Mouse (Mus musculus) naive thymus-derived CD4-positive, alpha-beta T cell, adult 2 months (primary cell): ENCODE measurements around the gene Pde6c.

Source experiments
- DNase-seq: peaks from one replicate; pipeline ENCODE4 v3.0.0-alpha.2; 2011; ENCODE audit warnings: low read depth

Pde6c gene

DNA sequence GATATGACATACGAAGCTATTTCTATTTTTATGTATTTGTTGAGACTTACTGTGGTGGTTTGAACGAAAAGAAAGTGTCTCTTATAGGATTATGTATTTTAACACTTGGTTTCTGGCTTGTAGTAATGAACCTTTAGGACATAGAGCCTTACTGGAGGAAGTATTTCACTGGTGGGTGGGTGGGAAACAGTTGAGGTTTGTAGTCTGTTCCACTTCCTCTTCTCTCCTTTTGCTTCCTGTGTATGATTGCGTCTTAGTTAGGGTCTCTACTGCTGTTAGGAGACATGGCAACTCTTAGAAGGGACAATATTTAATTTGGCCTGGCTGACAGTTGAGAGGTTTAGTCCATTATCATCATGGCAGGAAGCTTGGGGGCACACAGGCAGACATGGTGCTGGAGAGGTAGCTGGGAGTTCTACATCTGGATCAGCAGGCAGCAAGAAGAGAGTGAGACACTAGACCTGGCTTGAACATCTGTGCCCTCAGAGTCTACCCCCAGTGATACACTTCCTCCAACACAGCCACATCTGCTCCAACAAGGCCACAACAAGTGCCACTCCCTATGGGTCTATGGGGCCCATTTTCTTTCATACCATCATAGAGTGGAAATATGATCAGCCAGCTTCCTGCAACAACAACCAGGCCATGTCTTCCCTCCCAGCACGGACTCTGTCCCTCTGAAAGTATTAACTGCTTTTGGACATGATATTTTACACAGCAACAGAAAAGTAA lies 11.1 kb downstream of the Pde6c start:
- peak; percentile 1 for DNase-seq

GRCm38 (mm10) chr19:38156243-38156642 lies 23.7 kb downstream of the Pde6c start:
- DNase-seq, result no peak

- DNase-seq, result no peak
Measured at GRCm38 (mm10) chr19:38161648-38162354, 29.2 kb downstream of the Pde6c start.

DNA sequence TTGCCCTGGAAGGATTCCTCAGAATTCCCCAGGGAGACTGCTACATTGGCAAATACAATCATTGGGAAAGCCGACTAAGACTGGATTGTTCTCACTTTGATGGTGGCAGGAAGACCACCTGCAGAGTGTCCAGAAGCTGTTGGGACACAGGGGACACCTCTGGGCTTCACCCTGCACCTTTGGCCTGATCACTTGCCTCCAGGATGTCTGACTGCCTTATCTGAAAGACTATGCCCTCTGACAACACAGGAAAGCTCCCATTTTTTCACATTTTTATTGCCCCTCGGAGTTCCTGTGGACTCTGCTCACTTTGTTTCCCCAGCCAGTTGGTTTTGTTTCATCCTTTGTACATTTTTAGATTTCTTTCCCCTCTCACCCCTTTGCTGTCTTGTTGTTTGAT lies 32.1 kb downstream of the Pde6c start:
- DNase-seq, result no peak

DNA sequence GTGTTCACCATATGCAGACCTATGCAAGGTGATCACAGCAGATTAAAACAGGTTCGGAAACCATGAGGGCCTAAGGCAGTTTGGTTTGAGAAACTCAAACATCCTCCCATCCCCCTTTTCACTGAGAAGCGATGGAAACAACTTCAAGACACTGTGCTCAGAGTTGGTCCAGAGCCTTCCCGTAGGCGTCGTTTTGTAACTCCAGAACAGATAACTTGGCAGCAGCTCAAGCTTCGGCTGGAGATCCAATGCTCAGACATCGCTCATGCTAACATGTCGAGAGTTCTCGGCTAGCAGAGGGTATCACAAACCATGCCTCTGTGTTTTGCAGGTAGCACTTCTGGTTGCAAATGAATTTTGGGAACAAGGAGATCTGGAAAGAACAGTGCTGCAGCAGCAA lies 47.1 kb downstream of the Pde6c start:
- no peak for DNase-seq

DNA sequence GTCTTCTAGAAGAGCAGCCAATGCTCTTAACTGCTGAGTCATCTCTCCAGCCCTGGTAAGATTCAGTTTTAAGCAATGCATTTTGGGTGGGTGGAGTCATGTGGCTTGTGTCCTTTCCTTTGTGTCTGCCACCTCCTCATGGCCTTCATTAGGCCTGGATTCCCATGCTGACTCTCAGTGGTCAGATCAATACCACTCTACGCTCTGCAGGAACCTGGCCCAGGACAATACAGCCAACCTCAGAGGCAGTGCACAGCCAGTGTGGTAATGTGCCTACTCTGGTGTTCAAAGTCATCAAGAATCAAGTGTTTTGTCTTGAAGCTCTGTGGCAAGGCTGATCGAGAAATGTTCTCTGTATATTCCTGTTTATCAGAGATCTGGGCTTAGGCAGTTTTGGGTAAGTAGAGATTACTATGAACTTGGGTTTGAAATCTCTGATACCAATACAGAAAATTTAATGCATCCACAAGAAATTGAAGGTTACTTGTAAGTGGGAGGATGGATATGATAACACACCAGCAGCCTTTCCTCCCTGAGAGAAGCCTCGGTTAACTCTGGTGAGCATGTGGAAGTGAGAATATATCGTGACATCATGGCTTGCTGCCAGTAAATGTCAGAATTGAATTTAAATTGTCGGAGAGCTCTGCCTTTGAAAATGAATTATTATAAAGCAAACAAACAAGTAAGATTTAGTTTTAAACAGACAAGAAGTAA lies 54.2 kb downstream of the Pde6c start:
- DNase-seq, result no peak

DNA sequence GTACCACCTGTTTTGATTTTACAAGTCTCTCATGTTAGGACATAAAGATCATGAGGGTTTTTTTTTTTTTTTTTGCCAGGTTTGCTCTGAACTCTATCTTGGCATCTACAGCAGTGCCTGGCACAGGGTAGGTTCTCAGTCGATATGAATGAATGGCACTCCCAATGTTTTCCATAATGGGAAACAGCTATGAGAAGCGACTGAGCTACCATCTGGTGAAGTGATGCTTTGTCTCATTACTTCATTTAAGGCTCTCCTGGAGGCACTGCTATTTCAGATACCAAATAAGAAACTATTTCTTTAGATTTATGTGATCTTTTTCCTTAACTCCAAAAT lies 54.7 kb downstream of the Pde6c start:
- no peak for DNase-seq

GRCm38 (mm10) chr19:38190606-38191005 lies 58.0 kb downstream of the Pde6c start:
- no peak for DNase-seq

- no peak for DNase-seq
Measured at GRCm38 (mm10) chr19:38191446-38191845, 58.9 kb downstream of the Pde6c start.

- DNase-seq, result no peak
Measured at GRCm38 (mm10) chr19:38195245-38195644, 62.7 kb downstream of the Pde6c start.

GRCm38 (mm10) chr19:38198731-38199130 lies 66.2 kb downstream of the Pde6c start:
- DNase-seq, result no peak

DNA sequence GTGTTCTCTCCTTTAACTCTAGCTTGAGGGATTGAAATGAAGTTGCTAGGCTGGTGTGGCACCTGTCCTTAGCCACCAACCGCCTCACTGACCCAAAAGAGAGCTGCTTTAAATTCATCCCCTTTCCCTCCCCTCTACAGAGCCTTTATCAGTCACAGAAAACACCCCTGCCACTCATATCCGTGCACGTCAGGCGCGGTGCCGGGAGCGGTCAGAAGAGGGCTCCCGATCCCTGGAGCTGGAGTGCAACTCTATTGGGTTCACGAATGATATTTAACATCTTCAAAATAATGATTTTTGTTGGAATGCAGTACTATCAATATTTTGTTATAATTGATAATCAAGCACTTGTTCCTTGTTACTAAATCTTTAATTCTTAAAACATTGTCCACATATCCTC lies 74.1 kb downstream of the Pde6c start:
- DNase-seq, result no peak

GRCm38 (mm10) chr19:38217696-38218095 lies 85.1 kb downstream of the Pde6c start:
- no peak for DNase-seq

GRCm38 (mm10) chr19:38223356-38223904 lies 90.8 kb downstream of the Pde6c start:
- DNase-seq, result no peak

- peak; percentile 93 for DNase-seq
Measured at GRCm38 (mm10) chr19:38223905-38224684, 91.5 kb downstream of the Pde6c start, which contains the start of gene Fra10ac1. Gene Fra10ac1 (minus strand): TSS chr19:38224156.

DNA sequence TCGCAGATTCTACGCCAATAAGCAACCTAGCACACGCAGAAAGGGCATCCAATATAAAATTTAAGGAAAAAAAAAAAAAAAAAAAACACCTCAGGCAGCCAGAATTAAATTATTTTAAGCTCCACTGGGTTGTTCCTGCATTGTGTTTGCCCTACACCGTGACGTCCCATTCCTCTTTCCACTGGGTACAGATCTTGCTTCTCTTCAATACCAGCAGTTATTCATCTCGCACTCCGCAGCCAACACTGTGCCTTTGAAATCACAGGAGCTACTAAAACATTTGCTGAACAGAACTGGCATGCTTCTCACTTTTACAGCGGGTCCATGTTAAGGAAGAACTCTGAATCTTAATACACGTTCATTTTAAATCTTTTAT lies 92.1 kb downstream of the Pde6c start:
- DNase-seq, result peak; percentile 20

DNA sequence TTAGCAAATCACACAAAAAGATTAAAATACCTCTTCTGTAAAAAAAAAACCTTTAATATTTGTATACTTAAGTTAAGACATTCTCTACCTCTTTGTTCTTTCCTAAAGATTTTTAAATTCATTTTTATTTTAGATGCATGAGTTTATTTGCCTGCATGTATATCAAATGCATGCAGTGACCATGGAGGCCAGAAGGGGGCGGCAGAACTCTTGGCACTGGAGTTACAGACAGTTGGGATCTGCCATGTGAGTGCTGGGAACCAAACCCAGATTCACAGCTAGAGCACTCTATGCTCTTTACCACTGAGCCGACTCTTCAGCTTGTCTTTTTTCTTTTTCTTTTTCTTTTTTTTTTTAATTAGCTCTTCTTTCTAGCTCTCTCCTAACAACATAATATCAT lies 96.1 kb downstream of the Pde6c start:
- peak; percentile 22 for DNase-seq

GRCm38 (mm10) chr19:38232087-38232486 lies 99.5 kb downstream of the Pde6c start:
- no peak for DNase-seq

GRCm38 (mm10) chr19:38232516-38232915 lies 99.9 kb downstream of the Pde6c start:
- DNase-seq, result peak; percentile 10
